Mouse (Mus musculus) midbrain, embryonic 13.5 days (tissue): ENCODE results near the gene Xylb. TPM values are rescaled to one million over a fixed set of nuclear protein-coding genes. Genes with fewer than 3 reads are reported as not detected.

Source experiments
- ATAC-seq: fragments of 200-750 bp; cut with Nextera tagmentation; 2 replicates; pipeline ENCODE4 v1.8.0; 2017; ENCODE audit warnings: mild to moderate bottlenecking, moderate TSS enrichment, moderate library complexity
- H3K27ac ChIP-seq: fragments of 300-500 bp; sonication (generic); 2 replicates; pipeline ENCODE4 v1.5.1; 2015; ENCODE audit warnings: inconsistent platforms, mild to moderate bottlenecking, moderate library complexity
- H3K27me3 ChIP-seq: fragments of 300-500 bp; sonication (generic); 2 replicates; pipeline ENCODE4 v1.6.1; 2015; ENCODE audit warnings: mild to moderate bottlenecking, inconsistent platforms
- H3K36me3 ChIP-seq: fragments of 300-500 bp; sonication (generic); 2 replicates; pipeline ENCODE4 v1.6.1; 2015; ENCODE audit warnings: mild to moderate bottlenecking, inconsistent platforms
- H3K4me1 ChIP-seq: fragments of 300-500 bp; sonication (generic); replicated peaks from 2 replicates; pipeline ENCODE4 v1.6.1; 2015; ENCODE audit warnings: inconsistent platforms
- H3K4me2 ChIP-seq: fragments of 300-500 bp; sonication (generic); replicated peaks from 2 replicates; pipeline ENCODE4 v1.6.1; 2015; ENCODE audit warnings: moderate library complexity, mild to moderate bottlenecking, inconsistent platforms
- H3K4me3 ChIP-seq: fragments of 300-500 bp; sonication (generic); replicated peaks from 2 replicates; pipeline ENCODE4 v1.5.1; 2015; ENCODE audit warnings: mild to moderate bottlenecking, inconsistent platforms
- H3K9ac ChIP-seq: fragments of 300-500 bp; sonication (generic); replicated peaks from 2 replicates; pipeline ENCODE4 v1.6.1; 2015; ENCODE audit warnings: mild to moderate bottlenecking, inconsistent platforms
- H3K9me3 ChIP-seq: fragments of 300-500 bp; sonication (generic); 2 replicates; pipeline ENCODE4 v1.6.1; 2016; ENCODE audit warnings: mild to moderate bottlenecking, inconsistent platforms
- WGBS: fragments of 180-500 bp; shearing (Covaris S2); methylation state at CpG from one replicate; pipeline ENCODE4 v1.1.7; 2015; 5-methylcytosine and 5-hydroxymethylcytosine counted together
- polyA plus RNA-seq: library from polyadenylated mRNA; unstranded; fragments of >200 nt; fragmentation: Nextera tagmentation; extraction: Ambion mirVana; gene quantifications from 2 replicates; pipeline ENCODE4 v1.2.1, GENCODE M21; 2015

Xylb gene
- polyA plus RNA-seq, 1 experiment from 2014 or later = 3.4 TPM

GRCm38 (mm10) chr9:119371251-119371650 is 14.1 kb downstream of the Xylb start:
- Histone ChIP-seq H3K4me2 (no peak overlapping the region), H3K27ac (no peak overlapping the region), H3K9me3 (no peaks in the 10 kb centered on the region), H3K9ac (no peak overlapping the region), H3K4me1 (no peaks in the 10 kb centered on the region), H3K4me3 (no peak overlapping the region), H3K27me3 (no peaks in the 10 kb centered on the region), H3K36me3 (no peaks in the 10 kb centered on the region)
- 87% methylated on average over 4 of the region's 4 CpGs for WGBS
- no peak for ATAC-seq

DNA sequence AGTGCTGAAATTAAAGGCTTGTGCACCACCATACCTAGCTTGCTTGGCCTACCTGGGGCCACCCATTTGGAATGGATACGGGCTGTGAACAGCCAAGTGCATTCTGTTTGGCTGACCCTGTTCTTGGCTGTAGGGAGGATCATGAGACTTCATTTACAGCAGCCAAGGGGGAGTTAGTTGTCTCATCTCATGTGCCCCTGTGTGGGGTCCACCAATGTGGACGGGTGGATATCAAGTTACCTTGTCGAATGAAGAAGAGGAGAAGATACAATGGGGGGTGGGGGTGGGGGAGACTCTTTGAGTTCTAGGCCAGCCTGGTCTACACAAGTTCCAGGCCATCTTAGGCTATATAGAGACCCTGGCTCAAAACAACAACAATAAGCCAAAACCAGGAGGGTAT is 17.8 kb downstream of the Xylb start:
- no peak overlapping the region for H3K27ac ChIP-seq
- no peak overlapping the region for H3K4me3 ChIP-seq
- peaks cover 3% of the 10 kb centered on the region; the same call in 1 of the 2 replicates for H3K36me3 ChIP-seq
- no peaks in the 10 kb centered on the region for H3K4me1 ChIP-seq
- WGBS = 87% methylated on average over 3 of the region's 3 CpGs
- no peaks in the 10 kb centered on the region for H3K9me3 ChIP-seq
- no peak overlapping the region for H3K4me2 ChIP-seq
- no peak overlapping the region for H3K9ac ChIP-seq
- no peaks in the 10 kb centered on the region for H3K27me3 ChIP-seq
- ATAC-seq = no peak

DNA sequence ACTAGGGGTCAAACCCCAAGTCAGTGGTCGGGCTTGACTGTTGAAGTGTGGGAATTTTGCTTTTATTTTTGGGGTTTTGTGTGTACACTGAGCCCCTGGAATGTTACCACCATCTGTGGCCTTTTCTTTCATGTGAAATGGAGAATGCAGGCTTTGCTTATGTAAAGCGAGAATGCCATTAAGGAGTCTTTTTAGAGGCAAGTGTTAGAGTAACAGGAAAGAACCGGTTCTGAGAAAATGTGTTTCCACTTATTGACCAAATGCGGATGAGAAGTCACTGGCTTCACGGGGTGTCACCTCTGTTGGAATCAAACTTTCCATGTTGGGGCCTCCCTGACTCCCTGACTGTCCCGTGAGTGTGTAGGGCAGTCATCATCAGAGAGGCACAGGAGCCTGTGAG is 18.4 kb downstream of the Xylb start:
- peaks cover 3% of the 10 kb centered on the region; the same call in 1 of the 2 replicates for H3K36me3 ChIP-seq
- H3K9ac ChIP-seq = no peak overlapping the region
- H3K4me1 ChIP-seq = no peaks in the 10 kb centered on the region
- WGBS = 77% methylated on average over 6 of the region's 6 CpGs
- no peak for ATAC-seq
- H3K27me3 ChIP-seq = no peaks in the 10 kb centered on the region
- no peak overlapping the region for H3K4me3 ChIP-seq
- H3K9me3 ChIP-seq = no peaks in the 10 kb centered on the region
- H3K27ac ChIP-seq = no peak overlapping the region
- H3K4me2 ChIP-seq = no peak overlapping the region

GRCm38 (mm10) chr9:119378231-119378630 is 21.1 kb downstream of the Xylb start:
- H3K36me3 ChIP-seq = peaks cover 3% of the 10 kb centered on the region; the same call in 1 of the 2 replicates
- WGBS = 94% methylated on average over 4 of the region's 4 CpGs
- no peak overlapping the region for H3K4me2 ChIP-seq
- H3K27me3 ChIP-seq = no peaks in the 10 kb centered on the region
- peaks cover 5% of the 10 kb centered on the region; the same call in 1 of the 2 replicates for H3K4me1 ChIP-seq
- H3K4me3 ChIP-seq = no peak overlapping the region
- H3K27ac ChIP-seq = no peak overlapping the region
- no peak for ATAC-seq
- no peaks in the 10 kb centered on the region for H3K9me3 ChIP-seq
- H3K9ac ChIP-seq = no peak overlapping the region

GRCm38 (mm10) chr9:119382603-119383002 is 25.4 kb downstream of the Xylb start:
- no peak for ATAC-seq
- no peak overlapping the region for H3K27ac ChIP-seq

GRCm38 (mm10) chr9:119388956-119389355 is 31.8 kb downstream of the Xylb start:
- H3K9ac ChIP-seq = no peak overlapping the region
- H3K27me3 ChIP-seq = no peaks in the 10 kb centered on the region
- H3K36me3 ChIP-seq = no peaks in the 10 kb centered on the region
- no peak overlapping the region for H3K27ac ChIP-seq
- H3K4me1 ChIP-seq = no peaks in the 10 kb centered on the region
- ATAC-seq = no peak
- H3K4me3 ChIP-seq = no peak overlapping the region
- 66% methylated on average over 5 of the region's 5 CpGs for WGBS
- no peaks in the 10 kb centered on the region for H3K9me3 ChIP-seq
- H3K4me2 ChIP-seq = no peak overlapping the region

More at GRCm38 (mm10) chr9:119382603-119383002, 25.4 kb downstream of the Xylb start:
- peaks cover 3% of the 10 kb centered on the region; the same call in 1 of the 2 replicates for H3K36me3 ChIP-seq
- 68% methylated on average over 6 of the region's 6 CpGs for WGBS
- H3K4me2 ChIP-seq = no peak overlapping the region
- no peak overlapping the region for H3K4me3 ChIP-seq
- no peak overlapping the region for H3K9ac ChIP-seq
- H3K9me3 ChIP-seq = no peaks in the 10 kb centered on the region
- peaks cover 5% of the 10 kb centered on the region; the same call in 1 of the 2 replicates for H3K4me1 ChIP-seq
- no peaks in the 10 kb centered on the region for H3K27me3 ChIP-seq

DNA sequence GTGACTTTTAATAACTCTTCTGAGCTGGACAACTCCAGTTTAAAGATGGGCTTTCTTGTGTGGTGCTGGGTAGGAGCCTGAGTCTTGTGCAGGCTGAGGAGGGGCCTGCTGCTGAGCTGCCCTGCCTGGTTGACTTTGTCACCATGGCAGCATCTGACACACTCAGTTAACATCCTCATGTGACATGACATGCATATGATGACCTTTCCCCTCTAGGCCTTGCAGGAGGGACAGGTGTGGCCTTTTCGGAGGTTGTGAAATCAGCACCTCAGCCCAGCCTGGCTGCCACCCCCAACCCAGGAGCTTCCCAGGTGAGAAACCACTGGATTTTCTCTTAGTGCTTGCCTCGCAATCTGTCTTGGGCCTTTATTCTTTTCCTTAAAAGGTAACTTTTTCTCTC is 33.0 kb downstream of the Xylb start:
- H3K27me3 ChIP-seq = no peaks in the 10 kb centered on the region
- H3K36me3 ChIP-seq = no peaks in the 10 kb centered on the region
- no peak overlapping the region for H3K4me3 ChIP-seq
- no peak overlapping the region for H3K9ac ChIP-seq
- H3K4me1 ChIP-seq = no peaks in the 10 kb centered on the region
- no peak overlapping the region for H3K4me2 ChIP-seq
- no peaks in the 10 kb centered on the region for H3K9me3 ChIP-seq
- no peak for ATAC-seq
- WGBS = 93% methylated on average over 2 of the region's 2 CpGs
- no peak overlapping the region for H3K27ac ChIP-seq

GRCm38 (mm10) chr9:119394808-119395207 is 37.6 kb downstream of the Xylb start:
- no peak overlapping the region for H3K27ac ChIP-seq
- no peaks in the 10 kb centered on the region for H3K4me1 ChIP-seq
- no peak overlapping the region for H3K4me2 ChIP-seq
- WGBS = 84% methylated on average over 1 of the region's 1 CpGs
- no peaks in the 10 kb centered on the region for H3K36me3 ChIP-seq
- H3K4me3 ChIP-seq = no peak overlapping the region
- H3K9me3 ChIP-seq = no peaks in the 10 kb centered on the region
- ATAC-seq = no peak
- H3K9ac ChIP-seq = no peak overlapping the region
- no peaks in the 10 kb centered on the region for H3K27me3 ChIP-seq

GRCm38 (mm10) chr9:119401351-119401750 is 44.2 kb downstream of the Xylb start:
- H3K4me1 ChIP-seq = peaks cover 40% of the 10 kb centered on the region
- WGBS = 2% methylated on average over 7 of the region's 7 CpGs
- ATAC-seq = no peak; the same call in 1 of the 2 replicates

GRCm38 (mm10) chr9:119401801-119402214 is 44.6 kb downstream of the Xylb start, which contains the start of gene Acvr2b:
Gene Acvr2b (plus strand): TSS chr9:119402118.
- under 1% methylated on average over 27 of the region's 32 CpGs for WGBS
- H3K9ac ChIP-seq = peak within 1 kb of the TSS; percentile 99

More at GRCm38 (mm10) chr9:119401351-119401750, 44.2 kb downstream of the Xylb start:
- Histone ChIP-seq H3K36me3 (no peaks in the 10 kb centered on the region; the same call in 1 of the 2 replicates), H3K4me3 (peak overlapping the region; percentile 96), H3K27ac (peak overlapping the region; percentile 98), H3K4me2 (peak overlapping the region; percentile 75), H3K9me3 (no peaks in the 10 kb centered on the region), H3K27me3 (no peaks in the 10 kb centered on the region), H3K9ac (peak overlapping the region; percentile 69)

DNA sequence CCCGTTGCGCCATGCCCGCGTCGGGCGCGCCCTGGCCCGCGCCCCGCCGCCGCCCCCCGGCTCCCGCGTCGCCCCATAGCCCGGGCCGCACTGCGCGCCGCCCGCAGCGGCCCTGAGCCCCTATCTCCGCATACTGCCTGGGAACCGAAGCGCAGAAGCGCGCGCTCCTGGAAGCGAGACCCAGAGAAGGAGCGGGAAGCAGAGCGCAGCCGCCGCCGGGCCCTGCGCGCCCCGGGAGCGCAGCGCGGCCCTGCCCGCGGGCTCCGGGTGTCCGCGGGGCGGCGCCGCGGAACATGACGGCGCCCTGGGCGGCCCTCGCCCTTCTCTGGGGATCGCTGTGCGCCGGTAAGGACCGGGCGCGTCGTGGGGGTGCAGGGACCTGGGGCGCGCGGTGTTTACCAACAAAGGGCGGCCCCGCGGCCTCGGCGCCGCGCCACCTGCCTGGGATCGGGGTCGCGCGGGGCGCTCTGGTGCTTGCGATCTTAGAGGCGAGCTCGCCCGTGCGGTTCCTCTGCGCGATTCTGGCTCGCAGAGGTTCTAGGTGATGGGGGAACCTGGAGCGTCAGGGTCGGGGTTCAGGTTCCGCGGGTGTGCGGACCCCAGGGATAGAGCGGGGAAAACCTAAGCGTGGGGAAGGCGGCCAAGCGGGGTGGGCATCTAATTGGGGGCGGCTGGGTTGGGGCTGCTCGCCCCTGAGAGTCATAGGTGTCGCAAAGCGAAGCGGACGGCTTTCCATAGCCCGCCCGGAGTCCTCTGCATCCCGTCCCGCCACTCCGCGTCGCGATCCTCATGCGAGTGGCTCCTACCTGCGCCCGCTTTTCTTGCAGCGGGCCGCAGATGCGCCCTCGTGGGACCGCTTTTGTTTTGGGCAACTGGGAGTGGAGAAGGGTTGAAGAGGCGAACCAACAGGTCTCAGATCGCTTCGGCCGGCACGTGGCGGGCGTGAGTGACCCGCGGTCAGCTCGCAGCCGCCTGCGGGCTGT is 45.4 kb downstream of the Xylb start:
- H3K4me3 ChIP-seq = peak overlapping the region; percentile 96
- peaks cover 51% of the 10 kb centered on the region for H3K4me1 ChIP-seq
- under 1% methylated on average over 113 of the region's 127 CpGs for WGBS
- H3K9me3 ChIP-seq = no peaks in the 10 kb centered on the region
- peak overlapping the region; percentile 98 for H3K27ac ChIP-seq
- peak overlapping the region; percentile 99 for H3K9ac ChIP-seq
- peak; percentile 38 for ATAC-seq
- peak overlapping the region; percentile 75 for H3K4me2 ChIP-seq
- H3K27me3 ChIP-seq = no peaks in the 10 kb centered on the region
- peaks cover 5% of the 10 kb centered on the region for H3K36me3 ChIP-seq

More at GRCm38 (mm10) chr9:119401801-119402214, 44.6 kb downstream of the Xylb start, which contains the start of gene Acvr2b:
- H3K4me2 ChIP-seq = peak within 1 kb of the TSS; percentile 75
- peak within 1 kb of the TSS; percentile 96 for H3K4me3 ChIP-seq
- H3K4me1 ChIP-seq = peaks cover 45% of the 10 kb centered on the region
- peak; percentile 97 for ATAC-seq
- peak within 1 kb of the TSS; percentile 98 for H3K27ac ChIP-seq
- no peaks in the 10 kb centered on the region for H3K27me3 ChIP-seq
- no peaks in the 10 kb centered on the region; the same call in 1 of the 2 replicates for H3K36me3 ChIP-seq
- H3K9me3 ChIP-seq = no peaks in the 10 kb centered on the region

- peak; percentile 59 for ATAC-seq
- peak overlapping the region; percentile 99 for H3K9ac ChIP-seq
- peaks cover 12% of the 10 kb centered on the region for H3K36me3 ChIP-seq
- no peaks in the 10 kb centered on the region for H3K9me3 ChIP-seq
- peaks cover 58% of the 10 kb centered on the region for H3K4me1 ChIP-seq
- H3K27ac ChIP-seq = peak overlapping the region; percentile 98
- peak overlapping the region; percentile 96 for H3K4me3 ChIP-seq
- under 1% methylated on average over 26 of the region's 26 CpGs for WGBS
- H3K27me3 ChIP-seq = no peaks in the 10 kb centered on the region
- H3K4me2 ChIP-seq = peak overlapping the region; percentile 75
These were observed 46.1 kb downstream of the Xylb start for GRCm38 (mm10) chr9:119403236-119403641.
